Mouse (Mus musculus) left cerebral cortex, postnatal 10 days (tissue): Measurements from ENCODE around the gene Cdc73. TPM values are rescaled to one million over a fixed set of nuclear protein-coding genes. Genes with fewer than 3 reads are reported as not detected.

Source experiments
- DNase-seq, 2 experiments: peaks; one replicate each; pipeline ENCODE4 v3.0.0; 2021 to 2022; ENCODE audit warnings: low spot score in 2 of 2, mixed read lengths in 1 of 2; ENCODE audit errors: extremely low spot score in 1 of 2
- intact Hi-C: fragments of 180-260 bp; cut with DNase I; formaldehyde crosslinking; loops from one replicate; pipeline ENCODE4 v1.15.1; 2025
- total RNA-seq, 2 experiments: library from RNA; stranded (reverse); gene quantifications; 2 replicates each; pipeline ENCODE4 v1.2.3; 2021

Cdc73 gene
- total RNA-seq, 2 experiments from 2014 or later: 46.5 to 49.3 TPM

DNA sequence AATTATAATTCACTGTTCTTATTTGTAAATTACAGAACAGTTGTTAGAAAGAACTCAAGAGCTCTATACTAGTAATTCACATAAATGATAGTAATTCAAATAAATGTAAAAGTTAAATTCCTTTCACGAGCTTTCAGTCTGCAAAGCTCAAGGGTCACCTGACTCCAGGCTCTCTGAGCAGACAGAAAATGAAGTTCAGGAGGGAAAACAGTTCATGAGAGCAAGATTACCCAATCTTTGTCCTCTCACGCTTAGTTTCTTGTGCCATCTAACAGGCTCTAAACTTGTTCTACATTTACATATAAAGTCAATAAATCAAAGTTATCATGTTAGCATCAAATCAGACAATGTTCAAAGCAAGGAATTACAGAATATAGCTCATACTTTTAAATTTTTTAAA, 93.8 kb downstream of the Cdc73 start:
- intact Hi-C loops: no loop called here
- no peak for DNase-seq

GRCm38 (mm10) chr1:143596864-143597263, 105.8 kb downstream of the Cdc73 start:
- DNase-seq: no peak
- intact Hi-C loops: no loop called here

GRCm38 (mm10) chr1:143576824-143577543, 125.7 kb downstream of the Cdc73 start:
- intact Hi-C loops: no loop called here
- no peak for DNase-seq

DNA sequence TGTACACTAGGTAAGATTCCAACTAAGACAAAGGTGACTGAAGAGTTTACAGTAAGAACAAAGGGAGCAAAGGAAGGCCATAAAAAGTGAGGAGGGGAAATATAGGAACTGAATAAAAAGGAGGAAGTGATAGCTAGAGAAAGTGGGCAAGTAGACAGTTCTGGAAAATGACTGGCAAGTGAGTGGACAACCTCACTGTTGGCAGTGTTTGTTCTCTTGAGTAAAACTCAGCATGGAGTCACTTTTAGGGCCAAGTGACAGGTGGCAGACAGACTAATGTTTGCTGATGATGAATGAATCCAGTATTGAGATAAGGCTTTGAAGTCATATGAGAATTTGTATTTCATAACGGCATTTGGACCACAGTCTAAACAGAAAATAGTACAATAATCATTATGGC, 144.5 kb downstream of the Cdc73 start:
- intact Hi-C loops: no loop called here
- DNase-seq: no peak

- intact Hi-C loops: no loop called here
- DNase-seq: no peak
Measured at GRCm38 (mm10) chr1:143555533-143555932, 147.2 kb downstream of the Cdc73 start.

- intact Hi-C loops: no loop called here
- no peak for DNase-seq
Measured at GRCm38 (mm10) chr1:143554621-143555020, 148.1 kb downstream of the Cdc73 start.

Other genes with a start within 250 kb of the Cdc73 start
- 10 to 100 TPM; 27.1 to 27.3 TPM for gene B3galt2, start 62.2 kb downstream of the Cdc73 start, total RNA-seq
- gene Glrx2, start 13.4 kb upstream of the Cdc73 start, total RNA-seq: 100 to 1,000 TPM; 119 to 123 TPM
- 10 to 100 TPM; 27.5 to 30.8 TPM for gene Trove2, start 74.2 kb upstream of the Cdc73 start, total RNA-seq
- gene Uchl5, start 74.4 kb upstream of the Cdc73 start, total RNA-seq: 10 to 100 TPM; 33.1 to 33.2 TPM